Mouse (Mus musculus) liver, embryonic 18 days (tissue): ENCODE data around the gene Prl8a1. TPM values are rescaled to one million over a fixed set of nuclear protein-coding genes. Genes with fewer than 3 reads are reported as not detected.

Experiments
- polyA plus RNA-seq: library from polyadenylated mRNA; depleted of rRNA; stranded (reverse); fragments of >200 nt; gene quantifications from 2 replicates; pipeline ENCODE4 v1.2.3, GENCODE M21; 2012; rRNA removed

Prl8a1 gene
- polyA plus RNA-seq, result not detected in 2 replicates

DNA sequence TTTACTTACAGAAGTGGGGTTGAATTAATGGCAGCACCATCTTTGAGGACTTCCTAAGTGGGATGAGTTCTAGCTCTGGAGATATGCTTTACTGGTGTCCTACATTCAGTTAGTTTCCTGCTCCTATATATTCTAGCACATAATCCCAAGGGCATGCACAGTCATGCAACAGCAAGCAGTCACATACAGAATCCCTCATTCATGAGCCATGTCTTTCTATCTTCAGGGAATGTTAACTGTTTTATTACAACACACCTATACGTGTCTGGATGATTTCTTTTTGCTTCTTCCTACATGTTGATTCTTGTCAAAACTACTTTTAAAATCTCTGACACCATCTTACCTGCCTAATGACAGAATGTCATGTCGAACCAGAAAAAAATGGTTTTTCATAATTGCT, at the start of gene Prl8a1:
Gene Prl8a1, minus strand, starts transcription at position 101 of the 400 bp plus-strand sequence.

DNA sequence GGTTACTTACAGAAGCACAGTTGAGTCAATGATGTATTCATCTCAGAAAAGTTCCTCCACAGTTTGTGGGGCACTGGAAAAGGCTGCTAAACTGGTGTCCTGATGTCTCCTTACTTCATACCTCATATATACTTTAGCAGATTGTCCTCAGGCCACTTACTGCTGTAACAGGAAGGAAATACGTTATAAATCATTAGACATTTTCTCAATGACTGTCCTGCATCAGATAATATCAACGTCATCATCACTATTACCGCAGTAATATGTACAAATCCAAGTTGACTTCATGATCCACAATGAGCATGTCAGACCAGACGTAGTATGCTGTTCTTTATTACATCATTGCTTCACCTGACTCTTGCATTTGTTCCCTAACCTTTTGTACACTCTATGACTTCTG, 28.5 kb upstream of the Prl8a1 start, which contains the start of gene Prl7b1:
Gene Prl7b1, minus strand, starts transcription at position 101 of the 400 bp plus-strand sequence.

DNA sequence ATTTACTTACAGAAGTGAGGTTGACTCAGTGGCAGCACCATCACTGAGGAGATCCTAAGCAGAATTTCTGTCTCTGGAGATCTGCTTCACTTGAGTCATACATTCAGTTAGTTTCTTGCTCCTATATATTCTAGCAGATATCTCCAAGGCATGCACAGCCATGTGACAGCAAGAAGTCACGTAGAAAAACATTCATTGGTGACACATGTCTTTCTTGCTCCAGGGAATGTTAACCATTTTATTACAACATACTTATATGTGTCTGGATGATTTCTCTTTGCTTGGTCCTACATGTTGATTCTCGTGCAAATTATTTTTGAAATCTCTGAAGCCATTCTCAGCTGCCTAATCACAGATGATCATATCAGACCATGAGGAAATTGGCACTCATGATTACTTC, 17.5 kb downstream of the Prl8a1 start, which contains the start of gene Prl8a9:
Gene Prl8a9, minus strand, starts transcription at position 101 of the 400 bp plus-strand sequence.

Other genes starting within 250 kb of the Prl8a1 start
- gene Prl8a2, start 236.5 kb downstream of the Prl8a1 start, polyA plus RNA-seq, result not detected in 2 replicates
- gene Prl2b1, start 191.3 kb downstream of the Prl8a1 start, polyA plus RNA-seq, result not detected in 2 replicates
- gene Prl8a6, start 143.5 kb downstream of the Prl8a1 start, polyA plus RNA-seq, result not detected in 2 replicates
- not detected in 2 replicates for gene Prl8a8, start 69.0 kb downstream of the Prl8a1 start, polyA plus RNA-seq
- not detected in 2 replicates for gene Prl8a9, start 17.6 kb downstream of the Prl8a1 start, polyA plus RNA-seq
- not detected in 2 replicates for gene Prl7b1, start 28.4 kb upstream of the Prl8a1 start, polyA plus RNA-seq
- not detected in 2 replicates for gene Prl7a1, start 60.3 kb upstream of the Prl8a1 start, polyA plus RNA-seq
- not detected in 2 replicates for gene Prl7a2, start 85.9 kb upstream of the Prl8a1 start, polyA plus RNA-seq
- not detected in 2 replicates for gene Prl7d1, start 134.6 kb upstream of the Prl8a1 start, polyA plus RNA-seq
- not detected in 2 replicates for gene Prl7c1, start 198.6 kb upstream of the Prl8a1 start, polyA plus RNA-seq
- gene Prl2a1, start 219.5 kb upstream of the Prl8a1 start, polyA plus RNA-seq, result not detected in 2 replicates